Mouse (Mus musculus): ENCODE data around the gene Ece1. TPM values are rescaled to one million over a fixed set of nuclear protein-coding genes. Genes with fewer than 3 reads are reported as not detected.
"Not testable (repeated sequence)": the region's sequence is repeated elsewhere in the genome, so short reads cannot be mapped to it uniquely, and the experiment has no call there.

Gene Ece1
- total RNA-seq, 2 experiments from 2014 or later, result 49.3 to 57.2 TPM

- DNase-seq (ENCODE audit: low spot score in 2 of 2), result no peak
These were observed 78.0 kb downstream of the Ece1 start for GRCm38 (mm10) chr4:137940061-137940460.

- no peak for DNase-seq (ENCODE audit: low spot score in 2 of 2)
These were observed 79.3 kb downstream of the Ece1 start for GRCm38 (mm10) chr4:137941131-137941844.

GRCm38 (mm10) chr4:137941871-137942781, 80.1 kb downstream of the Ece1 start:
- DNase-seq (ENCODE audit: low spot score in 2 of 2), result peak in 1 of 2 experiments; percentile 22

- peak in 1 of 2 experiments; percentile 52 for DNase-seq (ENCODE audit: low spot score in 2 of 2)
These were observed 80.9 kb downstream of the Ece1 start for GRCm38 (mm10) chr4:137942782-137943486.

GRCm38 (mm10) chr4:137943540-137943939, 81.5 kb downstream of the Ece1 start:
- no peak for DNase-seq (ENCODE audit: low spot score in 2 of 2)

- no peak for DNase-seq (ENCODE audit: low spot score in 2 of 2)
These were observed 83.3 kb downstream of the Ece1 start for GRCm38 (mm10) chr4:137945376-137945775.

- no peak for DNase-seq (ENCODE audit: low spot score in 2 of 2)
These were observed 84.4 kb downstream of the Ece1 start for GRCm38 (mm10) chr4:137946419-137946818.

GRCm38 (mm10) chr4:137952840-137953239, 90.8 kb downstream of the Ece1 start:
- DNase-seq (ENCODE audit: low spot score in 2 of 2), result peak; percentile 66 to 69

GRCm38 (mm10) chr4:137954184-137954583, 92.1 kb downstream of the Ece1 start:
- no peak for DNase-seq (ENCODE audit: low spot score in 2 of 2)

- no peak for DNase-seq (ENCODE audit: low spot score in 2 of 2)
These were observed 92.9 kb downstream of the Ece1 start for GRCm38 (mm10) chr4:137954926-137955396.

- DNase-seq (ENCODE audit: low spot score in 2 of 2), result no peak
These were observed 94.2 kb downstream of the Ece1 start for GRCm38 (mm10) chr4:137956260-137956659.

GRCm38 (mm10) chr4:137959889-137960665, 98.0 kb downstream of the Ece1 start:
- DNase-seq (ENCODE audit: low spot score in 2 of 2), result no peak

GRCm38 (mm10) chr4:137960757-137961156, 98.7 kb downstream of the Ece1 start:
- no peak for DNase-seq (ENCODE audit: low spot score in 2 of 2)

GRCm38 (mm10) chr4:137962643-137963350, 100.8 kb downstream of the Ece1 start:
- no peak for DNase-seq (ENCODE audit: low spot score in 2 of 2)

GRCm38 (mm10) chr4:137963431-137963830, 101.4 kb downstream of the Ece1 start:
- DNase-seq (ENCODE audit: low spot score in 2 of 2), result no peak

- peak; percentile 80 to 83 for DNase-seq (ENCODE audit: low spot score in 2 of 2)
These were observed 102.0 kb downstream of the Ece1 start for GRCm38 (mm10) chr4:137963881-137964584.

- DNase-seq (ENCODE audit: low spot score in 2 of 2), result no peak
These were observed 102.5 kb downstream of the Ece1 start for GRCm38 (mm10) chr4:137964585-137964930.

- DNase-seq (ENCODE audit: low spot score in 2 of 2), result peak; percentile 63 to 78
These were observed 106.2 kb downstream of the Ece1 start for GRCm38 (mm10) chr4:137968203-137968602.

GRCm38 (mm10) chr4:137970623-137971199, 108.7 kb downstream of the Ece1 start:
- not testable (repeated sequence) for DNase-seq (ENCODE audit: low spot score in 2 of 2)

All from layer of hippocampus, postnatal 14 days (tissue).